Mouse (Mus musculus) kidney, postnatal 0 days (tissue): ENCODE measurements around the gene Gm14781. TPM values are rescaled to one million over a fixed set of nuclear protein-coding genes. Genes with fewer than 3 reads are reported as not detected.
"Not testable (repeated sequence)": the region's sequence is repeated elsewhere in the genome, so short reads cannot be mapped to it uniquely, and the experiment has no call there.

ENCODE experiments used
- ATAC-seq: fragments of 200-750 bp; cut with Nextera tagmentation; replicated peaks from 2 replicates; pipeline ENCODE4 v1.8.0; 2017; ENCODE audit warnings: low read depth, moderate number of reproducible peaks, moderate TSS enrichment, moderate library complexity; ENCODE audit not compliant: low FRiP score
- DNase-seq: peaks from one replicate; pipeline ENCODE4 v3.0.0-alpha.2; 2016; ENCODE audit warnings: low spot score
- H3K27ac ChIP-seq: fragments of 300-500 bp; sonication (generic); 2 replicates; pipeline ENCODE4 v1.5.1; 2014; ENCODE audit warnings: mild to moderate bottlenecking
- H3K27me3 ChIP-seq: fragments of 300-500 bp; sonication (generic); 2 replicates; pipeline ENCODE4 v1.6.1; 2014; ENCODE audit warnings: low read length, mixed read lengths; ENCODE audit not compliant: insufficient read depth
- H3K36me3 ChIP-seq: fragments of 300-500 bp; sonication (generic); 2 replicates; pipeline ENCODE4 v1.6.1; 2014; ENCODE audit warnings: low read length, mixed read lengths; ENCODE audit not compliant: insufficient read depth
- H3K4me1 ChIP-seq: fragments of 300-500 bp; sonication (generic); replicated peaks from 2 replicates; pipeline ENCODE4 v1.6.1; 2014; ENCODE audit warnings: antibody characterized with exemption, low read length, mixed read lengths; ENCODE audit not compliant: insufficient read depth
- H3K4me2 ChIP-seq: fragments of 300-500 bp; sonication (generic); 2 replicates; pipeline ENCODE4 v1.6.1; 2014; ENCODE audit warnings: mild to moderate bottlenecking, low read length, moderate library complexity, mixed read lengths
- H3K4me3 ChIP-seq: fragments of 300-500 bp; sonication (generic); replicated peaks from 2 replicates; pipeline ENCODE4 v1.5.1; 2014; ENCODE audit warnings: low read depth, low read length
- H3K9ac ChIP-seq: fragments of 300-500 bp; sonication (generic); 2 replicates; pipeline ENCODE4 v1.6.1; 2014; ENCODE audit warnings: low read depth, low read length
- H3K9me3 ChIP-seq: fragments of 300-500 bp; sonication (generic); replicated peaks from 2 replicates; pipeline ENCODE4 v1.6.1; 2016; ENCODE audit warnings: low read length, inconsistent platforms, mixed read lengths
- WGBS: fragments of 180-500 bp; shearing (Covaris S2); extraction: QIAGEN DNeasy Blood & Tissue Kit; methylation state at CpG from one replicate; pipeline ENCODE4 v1.1.7; 2014; 5-methylcytosine and 5-hydroxymethylcytosine counted together
- polyA plus RNA-seq: library from polyadenylated mRNA; unstranded; fragments of >200 nt; fragmentation: Nextera tagmentation; extraction: Ambion mirVana; gene quantifications from 2 replicates; pipeline ENCODE4 v1.2.1, GENCODE M21; 2015

Gm14781 gene
- not detected in 2 replicates for polyA plus RNA-seq

GRCm38 (mm10) chrX:91631894-91632293, at the start of gene Gm14781:
TSS of gene Gm14781 (plus strand) at chrX:91632194.
- H3K9ac ChIP-seq, H3K4me3 ChIP-seq, H3K9me3 ChIP-seq, DNase-seq, H3K27me3 ChIP-seq, H3K36me3 ChIP-seq, ATAC-seq, H3K4me2 ChIP-seq, H3K4me1 ChIP-seq, H3K27ac ChIP-seq: not testable (repeated sequence)
- WGBS = 55% methylated on average over 1 of the region's 1 CpGs

- H3K27me3 ChIP-seq, ATAC-seq, H3K4me1 ChIP-seq, H3K4me2 ChIP-seq, H3K27ac ChIP-seq, H3K9me3 ChIP-seq, H3K4me3 ChIP-seq, DNase-seq, H3K36me3 ChIP-seq, H3K9ac ChIP-seq: not testable (repeated sequence)
Observed at GRCm38 (mm10) chrX:91654964-91655575, 23.1 kb downstream of the Gm14781 start.

Other genes starting within 250 kb of the Gm14781 start
- not detected in 2 replicates for gene Gm5072, start 239.7 kb upstream of the Gm14781 start, polyA plus RNA-seq
- not detected in 2 replicates for gene Gm8914, start 152.1 kb upstream of the Gm14781 start, polyA plus RNA-seq
- gene 1700084M14Rik, start 56.3 kb upstream of the Gm14781 start, polyA plus RNA-seq = not detected in 2 replicates
- gene Mageb5, start 150.8 kb downstream of the Gm14781 start, polyA plus RNA-seq = not detected in 2 replicates